Mouse (Mus musculus): ENCODE data around the gene Rnf44.

- no peak for TF ChIP-seq POLR2A (IDR thresholded peaks at IDR 0.05; ENCODE audit: insufficient read length, low read depth)
- TF ChIP-seq MYOG (IDR thresholded peaks at IDR 0.05; ENCODE audit: control insufficient read depth in 1 of 3, insufficient read depth in 1 of 3, insufficient read length in 2 of 3, low read depth in 2 of 3), result no peak
- no peak for TF ChIP-seq MAX (IDR thresholded peaks at IDR 0.05; ENCODE audit: low read depth)
- TF ChIP-seq E2F4 (IDR thresholded peaks at IDR 0.05; ENCODE audit: insufficient read depth), result no peak
- no peak for TF ChIP-seq USF1 (IDR thresholded peaks at IDR 0.05; ENCODE audit: low read depth)
- no peak for TF ChIP-seq MYOD1 (IDR thresholded peaks at IDR 0.05; ENCODE audit: control insufficient read depth in 1 of 3, insufficient read length in 2 of 3, low read depth in 2 of 3)
- TF ChIP-seq SRF (IDR thresholded peaks at IDR 0.05; ENCODE audit: control insufficient read depth, insufficient read length, low read depth), result no peak
- TF ChIP-seq CEBPB (IDR thresholded peaks at IDR 0.05; ENCODE audit: insufficient read depth, poor library complexity, severe bottlenecking), result no peak
- TF ChIP-seq TCF12 (IDR thresholded peaks at IDR 0.05; ENCODE audit: insufficient read depth, poor library complexity, severe bottlenecking), result no peak
- no peak for TF ChIP-seq REST (IDR thresholded peaks at IDR 0.05; ENCODE audit: insufficient read depth, insufficient read length)
- no peak for TF ChIP-seq POLR2AphosphoS2 (IDR thresholded peaks at IDR 0.05; ENCODE audit: insufficient read length, low read depth)
Observed at GRCm38 (mm10) chr13:54736931-54737330, 43.2 kb upstream of the Rnf44 start.

Data from myocyte (in vitro differentiated cells).